Mouse (Mus musculus) frontal cortex, postnatal 14 days (tissue): ENCODE data around the gene Slco4c1.

ENCODE experiments used
- DNase-seq, 2 experiments: peaks; one replicate each; pipeline ENCODE4 v3.0.0; 2022; ENCODE audit warnings: low spot score in 2 of 2

The Slco4c1 gene

GRCm38 (mm10) chr1:96871528-96872360 lies at the start of gene Slco4c1:
Gene Slco4c1 (minus strand): TSS chr1:96872171.
- peak; percentile 16 to 33 for DNase-seq

- DNase-seq, result no peak
These were observed 45.4 kb upstream of the Slco4c1 start for GRCm38 (mm10) chr1:96917333-96917732.

- no peak for DNase-seq
These were observed 11.8 kb upstream of the Slco4c1 start for GRCm38 (mm10) chr1:96883788-96884187.

GRCm38 (mm10) chr1:96878572-96878971 lies 6.6 kb upstream of the Slco4c1 start:
- no peak for DNase-seq

GRCm38 (mm10) chr1:96876076-96876475 lies 4.1 kb upstream of the Slco4c1 start:
- DNase-seq, result no peak

- DNase-seq, result no peak
These were observed 2.7 kb upstream of the Slco4c1 start for GRCm38 (mm10) chr1:96874636-96875035.

GRCm38 (mm10) chr1:96872361-96872693 lies 356 bp upstream of the Slco4c1 start:
- no peak for DNase-seq

- no peak for DNase-seq
These were observed 1.1 kb downstream of the Slco4c1 start for GRCm38 (mm10) chr1:96870764-96871307.

- DNase-seq, result no peak
These were observed 3.2 kb downstream of the Slco4c1 start for GRCm38 (mm10) chr1:96868722-96869121.

GRCm38 (mm10) chr1:96866002-96866401 lies 6.0 kb downstream of the Slco4c1 start:
- no peak for DNase-seq

- DNase-seq, result no peak
These were observed 7.9 kb downstream of the Slco4c1 start for GRCm38 (mm10) chr1:96864120-96864519.

GRCm38 (mm10) chr1:96859995-96860684 lies 11.8 kb downstream of the Slco4c1 start:
- DNase-seq, result no peak

GRCm38 (mm10) chr1:96853541-96853940 lies 18.4 kb downstream of the Slco4c1 start:
- no peak for DNase-seq

- DNase-seq, result no peak
These were observed 22.9 kb downstream of the Slco4c1 start for GRCm38 (mm10) chr1:96849101-96849500.

- no peak for DNase-seq
These were observed 23.4 kb downstream of the Slco4c1 start for GRCm38 (mm10) chr1:96848606-96849005.

- DNase-seq, result no peak
These were observed 25.2 kb downstream of the Slco4c1 start for GRCm38 (mm10) chr1:96846727-96847126.

- no peak for DNase-seq
These were observed 66.7 kb downstream of the Slco4c1 start for GRCm38 (mm10) chr1:96805287-96805727.

- DNase-seq, result no peak
These were observed 70.4 kb downstream of the Slco4c1 start for GRCm38 (mm10) chr1:96801595-96801994.

- no peak for DNase-seq
These were observed 77.3 kb downstream of the Slco4c1 start for GRCm38 (mm10) chr1:96794690-96795089.

GRCm38 (mm10) chr1:96794290-96794689 lies 77.7 kb downstream of the Slco4c1 start:
- no peak for DNase-seq

- no peak for DNase-seq
These were observed 82.7 kb downstream of the Slco4c1 start for GRCm38 (mm10) chr1:96789268-96789667.

- no peak for DNase-seq
These were observed 97.8 kb downstream of the Slco4c1 start for GRCm38 (mm10) chr1:96774174-96774573.

- DNase-seq, result no peak
These were observed 98.3 kb downstream of the Slco4c1 start for GRCm38 (mm10) chr1:96773712-96774111.
